Mouse (Mus musculus) embryonic fibroblast, embryonic 13.5 days (primary cell): Measurements from ENCODE around the gene Ablim1.

Experiments used
- CTCF ChIP-seq: IDR thresholded peaks from 2 replicates; pipeline ENCODE4 v1.5.1; 2011; ENCODE audit warnings: mild to moderate bottlenecking, control low read depth, low read length, moderate library complexity, borderline replicate concordance; ENCODE audit not compliant: insufficient read depth
- POLR2A ChIP-seq: IDR thresholded peaks from 2 replicates; pipeline ENCODE4 v1.6.1; 2011; ENCODE audit warnings: low read depth, mild to moderate bottlenecking, control low read depth, low read length, moderate library complexity

- TF ChIP-seq POLR2A: no peak
- no peak for TF ChIP-seq CTCF
Measured at GRCm38 (mm10) chr19:57200477-57201089, 114.1 kb downstream of the Ablim1 start.
